In the genomic region with DNA sequence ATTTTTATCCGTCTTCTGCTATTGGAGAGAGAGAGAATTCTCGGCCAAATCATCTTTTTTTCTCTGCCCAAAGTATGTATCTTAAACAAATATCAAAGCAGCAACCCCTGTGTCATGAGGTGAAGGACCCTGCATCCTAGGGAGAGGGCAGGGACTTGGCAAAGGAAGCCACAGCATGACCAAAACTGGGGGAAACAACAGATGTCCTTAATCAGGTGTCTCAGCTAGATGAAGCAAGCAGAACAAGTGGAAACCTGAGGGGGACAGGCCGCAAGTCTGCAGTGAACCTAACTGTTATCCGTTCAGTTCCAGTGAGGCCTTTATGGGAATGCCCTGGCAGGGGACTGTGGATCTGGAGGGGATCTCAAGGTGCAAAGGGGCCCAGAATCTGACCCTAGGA, we compare ENCODE assay signal across 8 mouse cellular contexts. TPM values are rescaled to one million over a fixed set of nuclear protein-coding genes. Genes with fewer than 3 reads are reported as not detected.
DNase-seq lines count a peak whose midpoint lies in the region; ATAC-seq and TF ChIP-seq lines count a peak whose summit lies in the region.

No protein-coding gene starts in this region.

- H3K9ac ChIP-seq in embryonic facial prominence, embryonic 15.5 days: peak overlapping the region; percentile 96
- H3K9ac ChIP-seq in intestine, embryonic 16.5 days (ENCODE audit: low read depth, low read length): peak overlapping the region; percentile 94
- peak overlapping the region; percentile 97 for H3K9ac ChIP-seq in neural tube, embryonic 13.5 days

- WGBS in embryonic facial prominence, embryonic 15.5 days: 76% methylated on average over 4 of the region's 4 CpGs
- WGBS in intestine, embryonic 16.5 days: 75% methylated on average over 4 of the region's 4 CpGs
- WGBS in neural tube, embryonic 13.5 days: 88% methylated on average over 4 of the region's 4 CpGs

- DNase-seq in layer of hippocampus, adult 2 months (ENCODE audit: low spot score in 2 of 2): no peak
- no peak for DNase-seq in layer of hippocampus, adult 18-20 months (ENCODE audit: low spot score in 2 of 2)
- no peak for DNase-seq in urinary bladder, postnatal 14 days (ENCODE audit: low spot score)
- no peak for DNase-seq in embryo, embryonic 9.5 days (ENCODE audit: extremely low spot score)

- H3K9me3 ChIP-seq in embryonic facial prominence, embryonic 15.5 days (replicated peaks): no peaks in the 10 kb centered on the region
- no peaks in the 10 kb centered on the region for H3K9me3 ChIP-seq in intestine, embryonic 16.5 days (ENCODE audit: control insufficient read depth, low read length)
- H3K9me3 ChIP-seq in neural tube, embryonic 13.5 days: no peaks in the 10 kb centered on the region

- H3K4me2 ChIP-seq in embryonic facial prominence, embryonic 15.5 days (replicated peaks): peak overlapping the region; percentile 84
- H3K4me2 ChIP-seq in intestine, embryonic 16.5 days (ENCODE audit: low read depth, low read length): peak overlapping the region; percentile 97
- peak overlapping the region; percentile 100 for H3K4me2 ChIP-seq in neural tube, embryonic 13.5 days

- no peaks in the 10 kb centered on the region for H3K27me3 ChIP-seq in embryonic facial prominence, embryonic 15.5 days
- H3K27me3 ChIP-seq in intestine, embryonic 16.5 days (replicated peaks; ENCODE audit: control insufficient read depth, insufficient read depth, low read length): no peaks in the 10 kb centered on the region
- no peaks in the 10 kb centered on the region; the same call in 1 of the 2 replicates for H3K27me3 ChIP-seq in neural tube, embryonic 13.5 days

- peaks cover 48% of the 10 kb centered on the region for H3K4me1 ChIP-seq in embryonic facial prominence, embryonic 15.5 days
- peaks cover 19% of the 10 kb centered on the region for H3K4me1 ChIP-seq in intestine, embryonic 16.5 days (ENCODE audit: control insufficient read depth, insufficient read depth, low read length)
- H3K4me1 ChIP-seq in neural tube, embryonic 13.5 days (replicated peaks): peaks cover 61% of the 10 kb centered on the region

- no peak for TF ChIP-seq CTCF in layer of hippocampus, adult 2 months (conservative IDR thresholded peaks at IDR 0.05)

- H3K4me3 ChIP-seq in layer of hippocampus, adult 2 months: peak overlapping the region; percentile 90
- H3K4me3 ChIP-seq in embryonic facial prominence, embryonic 15.5 days (replicated peaks): peak overlapping the region; percentile 96
- H3K4me3 ChIP-seq in intestine, embryonic 16.5 days (ENCODE audit: low read length): peak overlapping the region; percentile 94
- peak overlapping the region; percentile 93 for H3K4me3 ChIP-seq in neural tube, embryonic 13.5 days

- H3K27ac ChIP-seq in layer of hippocampus, adult 2 months: peak overlapping the region; percentile 88
- peak overlapping the region; percentile 88; the same call in 1 of the 2 replicates for H3K27ac ChIP-seq in embryonic facial prominence, embryonic 15.5 days (replicated peaks)
- H3K27ac ChIP-seq in intestine, embryonic 16.5 days (ENCODE audit: low read length): peak overlapping the region; percentile 77
- peak overlapping the region; percentile 10; the same call in 1 of the 2 replicates for H3K27ac ChIP-seq in neural tube, embryonic 13.5 days (replicated peaks)

- ATAC-seq in embryonic facial prominence, embryonic 15.5 days (ENCODE audit: insufficient number of reproducible peaks, low FRiP score, low TSS enrichment, low read depth): no peak
- no peak for ATAC-seq in intestine, embryonic 16.5 days
- no peak for ATAC-seq in neural tube, embryonic 13.5 days (ENCODE audit: low read depth)
- ATAC-seq in monocyte, adult 5-6 weeks (replicated peaks; ENCODE audit: insufficient number of reproducible peaks, low FRiP score, low TSS enrichment, poor library complexity, severe bottlenecking): no peak

- H3K36me3 ChIP-seq in embryonic facial prominence, embryonic 15.5 days: peaks cover 22% of the 10 kb centered on the region; the same call in 1 of the 2 replicates
- peaks cover 3% of the 10 kb centered on the region; the same call in 1 of the 2 replicates for H3K36me3 ChIP-seq in intestine, embryonic 16.5 days (ENCODE audit: control insufficient read depth, insufficient read depth, low read length)
- H3K36me3 ChIP-seq in neural tube, embryonic 13.5 days: peaks cover 24% of the 10 kb centered on the region; the same call in 1 of the 2 replicates

RNA-seq across cellular contexts. Expression of a gene that starts 2.4 kb away (rescaled TPM):
- 10 to 100 TPM; 70.0 to 72.8 TPM for total RNA-seq in layer of hippocampus, adult 2 months (2021)
- 10 to 100 TPM; 62.4 to 70.3 TPM for total RNA-seq in layer of hippocampus, adult 18-20 months (2021)
- 18.6 and 21.4 TPM in 2 replicates for polyA plus RNA-seq in embryonic facial prominence, embryonic 15.5 days (2015; fragmentation: Nextera tagmentation; extraction: Ambion mirVana)
- polyA plus RNA-seq in intestine, embryonic 16.5 days (2015; fragmentation: Nextera tagmentation; extraction: Ambion mirVana): 7.0 and 8.4 TPM in 2 replicates
- polyA plus RNA-seq in neural tube, embryonic 13.5 days (2015; fragmentation: Nextera tagmentation; extraction: Ambion mirVana): 30.3 and 33.1 TPM in 2 replicates
- total RNA-seq in monocyte, adult 5-6 weeks (2017): 12.3 to 43.3 TPM (median 17.1 TPM) in 3 replicates

RNA-seq across cellular contexts. Expression of a gene that starts 27.0 kb away (rescaled TPM):
- total RNA-seq in layer of hippocampus, adult 2 months (2021): 10 to 100 TPM; 19.2 to 19.6 TPM
- 10 to 100 TPM; 19.4 to 20.1 TPM for total RNA-seq in layer of hippocampus, adult 18-20 months (2021)
- polyA plus RNA-seq in embryonic facial prominence, embryonic 15.5 days (2015; fragmentation: Nextera tagmentation; extraction: Ambion mirVana): 35.1 and 35.9 TPM in 2 replicates
- polyA plus RNA-seq in intestine, embryonic 16.5 days (2015; fragmentation: Nextera tagmentation; extraction: Ambion mirVana): 66.8 and 67.0 TPM in 2 replicates
- 19.4 and 21.0 TPM in 2 replicates for polyA plus RNA-seq in neural tube, embryonic 13.5 days (2015; fragmentation: Nextera tagmentation; extraction: Ambion mirVana)
- 26.3 to 29.9 TPM (median 28.8 TPM) in 3 replicates for total RNA-seq in monocyte, adult 5-6 weeks (2017)

RNA-seq across cellular contexts. Expression of a gene that starts 32.1 kb away (rescaled TPM):
- 10 to 100 TPM; 11.3 to 13.9 TPM for total RNA-seq in layer of hippocampus, adult 2 months (2021)
- 10 to 100 TPM; 12.3 to 13.3 TPM for total RNA-seq in layer of hippocampus, adult 18-20 months (2021)
- polyA plus RNA-seq in embryonic facial prominence, embryonic 15.5 days (2015; fragmentation: Nextera tagmentation; extraction: Ambion mirVana): 24.6 and 25.2 TPM in 2 replicates
- 40.4 and 41.2 TPM in 2 replicates for polyA plus RNA-seq in intestine, embryonic 16.5 days (2015; fragmentation: Nextera tagmentation; extraction: Ambion mirVana)
- 11.0 and 16.5 TPM in 2 replicates for polyA plus RNA-seq in neural tube, embryonic 13.5 days (2015; fragmentation: Nextera tagmentation; extraction: Ambion mirVana)
- total RNA-seq in monocyte, adult 5-6 weeks (2017): 17.2 to 39.5 TPM (median 19.4 TPM) in 3 replicates

RNA-seq across cellular contexts. Expression of a gene that starts 32.3 kb away (rescaled TPM):
- 1 to 10 TPM in 1 of 2 experiments, under 1 TPM in 1; 0.56 to 2.8 TPM for total RNA-seq in layer of hippocampus, adult 2 months (2021)
- total RNA-seq in layer of hippocampus, adult 18-20 months (2021): 1 to 10 TPM; 1.6 to 2.9 TPM
- 17.1 and 23.5 TPM in 2 replicates for polyA plus RNA-seq in embryonic facial prominence, embryonic 15.5 days (2015; fragmentation: Nextera tagmentation; extraction: Ambion mirVana)
- polyA plus RNA-seq in intestine, embryonic 16.5 days (2015; fragmentation: Nextera tagmentation; extraction: Ambion mirVana): 38.7 and 39.4 TPM in 2 replicates
- polyA plus RNA-seq in neural tube, embryonic 13.5 days (2015; fragmentation: Nextera tagmentation; extraction: Ambion mirVana): 5.4 and 7.2 TPM in 2 replicates
- total RNA-seq in monocyte, adult 5-6 weeks (2017): 4.7 to 12.7 TPM (median 11.3 TPM) in 3 replicates

RNA-seq across cellular contexts. Expression of a gene that starts 36.9 kb away (rescaled TPM):
- 100 to 1,000 TPM; 104 to 114 TPM for total RNA-seq in layer of hippocampus, adult 2 months (2021)
- 100 to 1,000 TPM; 108 to 114 TPM for total RNA-seq in layer of hippocampus, adult 18-20 months (2021)
- 46.2 and 51.6 TPM in 2 replicates for polyA plus RNA-seq in embryonic facial prominence, embryonic 15.5 days (2015; fragmentation: Nextera tagmentation; extraction: Ambion mirVana)
- polyA plus RNA-seq in intestine, embryonic 16.5 days (2015; fragmentation: Nextera tagmentation; extraction: Ambion mirVana): 30.8 and 37.2 TPM in 2 replicates
- polyA plus RNA-seq in neural tube, embryonic 13.5 days (2015; fragmentation: Nextera tagmentation; extraction: Ambion mirVana): 48.4 and 53.0 TPM in 2 replicates
- total RNA-seq in monocyte, adult 5-6 weeks (2017): 73.3 to 97.0 TPM (median 81.0 TPM) in 3 replicates

Comparison
In these comparisons a context has a peak if more than half of its experiments do, and no peak if none do; other contexts are left out.
1. H3K27ac ChIP-seq: peak in every context shown above with its lines; median percentile 88 in layer of hippocampus, adult 2 months; 88 in embryonic facial prominence, embryonic 15.5 days; 77 in intestine, embryonic 16.5 days; 10 in neural tube, embryonic 13.5 days.